Mouse (Mus musculus): ENCODE data around the gene Focad. TPM values are rescaled to one million over a fixed set of nuclear protein-coding genes. Genes with fewer than 3 reads are reported as not detected.

Gene Focad
- total RNA-seq, 1 experiment from 2014 or later = 5.7 TPM

GRCm38 (mm10) chr4:88276058-88276734 is 181.8 kb downstream of the Focad start:
- ATAC-seq (ENCODE audit: extremely low read depth, insufficient number of reproducible peaks, low FRiP score, poor library complexity, severe bottlenecking) = no peak

- no peak for ATAC-seq (ENCODE audit: extremely low read depth, insufficient number of reproducible peaks, low FRiP score, poor library complexity, severe bottlenecking)
These were observed 184.1 kb downstream of the Focad start for GRCm38 (mm10) chr4:88278524-88278923.

GRCm38 (mm10) chr4:88280536-88280935 is 186.1 kb downstream of the Focad start:
- ATAC-seq (ENCODE audit: extremely low read depth, insufficient number of reproducible peaks, low FRiP score, poor library complexity, severe bottlenecking) = no peak

GRCm38 (mm10) chr4:88295537-88295936 is 201.1 kb downstream of the Focad start:
- no peak for ATAC-seq (ENCODE audit: extremely low read depth, insufficient number of reproducible peaks, low FRiP score, poor library complexity, severe bottlenecking)

- ATAC-seq (ENCODE audit: extremely low read depth, insufficient number of reproducible peaks, low FRiP score, poor library complexity, severe bottlenecking) = no peak
These were observed 205.1 kb downstream of the Focad start for GRCm38 (mm10) chr4:88299551-88299950.

GRCm38 (mm10) chr4:88300832-88301621 is 206.6 kb downstream of the Focad start:
- ATAC-seq (ENCODE audit: extremely low read depth, insufficient number of reproducible peaks, low FRiP score, poor library complexity, severe bottlenecking) = no peak

GRCm38 (mm10) chr4:88302291-88302690 is 207.9 kb downstream of the Focad start:
- no peak for ATAC-seq (ENCODE audit: extremely low read depth, insufficient number of reproducible peaks, low FRiP score, poor library complexity, severe bottlenecking)

- ATAC-seq (ENCODE audit: extremely low read depth, insufficient number of reproducible peaks, low FRiP score, poor library complexity, severe bottlenecking) = no peak
These were observed 213.3 kb downstream of the Focad start for GRCm38 (mm10) chr4:88307691-88308090.

GRCm38 (mm10) chr4:88308342-88309116 is 214.1 kb downstream of the Focad start:
- ATAC-seq (ENCODE audit: extremely low read depth, insufficient number of reproducible peaks, low FRiP score, poor library complexity, severe bottlenecking) = no peak

GRCm38 (mm10) chr4:88309676-88310075 is 215.2 kb downstream of the Focad start:
- ATAC-seq (ENCODE audit: extremely low read depth, insufficient number of reproducible peaks, low FRiP score, poor library complexity, severe bottlenecking) = 0 out of 2 replicates have a peak, but pooled peaks have one; percentile 41

GRCm38 (mm10) chr4:88314898-88315297 is 220.5 kb downstream of the Focad start:
- ATAC-seq (ENCODE audit: extremely low read depth, insufficient number of reproducible peaks, low FRiP score, poor library complexity, severe bottlenecking) = no peak

GRCm38 (mm10) chr4:88320067-88320466 is 225.6 kb downstream of the Focad start:
- ATAC-seq (ENCODE audit: extremely low read depth, insufficient number of reproducible peaks, low FRiP score, poor library complexity, severe bottlenecking) = no peak

- no peak for ATAC-seq (ENCODE audit: extremely low read depth, insufficient number of reproducible peaks, low FRiP score, poor library complexity, severe bottlenecking)
These were observed 231.0 kb downstream of the Focad start for GRCm38 (mm10) chr4:88325392-88325791.

- ATAC-seq (ENCODE audit: extremely low read depth, insufficient number of reproducible peaks, low FRiP score, poor library complexity, severe bottlenecking) = no peak
These were observed 240.1 kb downstream of the Focad start for GRCm38 (mm10) chr4:88334533-88334932.

GRCm38 (mm10) chr4:88336753-88337152 is 242.3 kb downstream of the Focad start:
- ATAC-seq (ENCODE audit: extremely low read depth, insufficient number of reproducible peaks, low FRiP score, poor library complexity, severe bottlenecking) = no peak

GRCm38 (mm10) chr4:88337365-88337764 is 242.9 kb downstream of the Focad start:
- ATAC-seq (ENCODE audit: extremely low read depth, insufficient number of reproducible peaks, low FRiP score, poor library complexity, severe bottlenecking) = no peak

GRCm38 (mm10) chr4:88338130-88338529 is 243.7 kb downstream of the Focad start:
- no peak for ATAC-seq (ENCODE audit: extremely low read depth, insufficient number of reproducible peaks, low FRiP score, poor library complexity, severe bottlenecking)

GRCm38 (mm10) chr4:88344468-88344867 is 250.0 kb downstream of the Focad start:
- ATAC-seq (ENCODE audit: extremely low read depth, insufficient number of reproducible peaks, low FRiP score, poor library complexity, severe bottlenecking) = no peak

- ATAC-seq (ENCODE audit: extremely low read depth, insufficient number of reproducible peaks, low FRiP score, poor library complexity, severe bottlenecking) = no peak
These were observed 250.6 kb downstream of the Focad start for GRCm38 (mm10) chr4:88345065-88345464.

GRCm38 (mm10) chr4:88345938-88346337 is 251.5 kb downstream of the Focad start:
- no peak for ATAC-seq (ENCODE audit: extremely low read depth, insufficient number of reproducible peaks, low FRiP score, poor library complexity, severe bottlenecking)

Measured in neutrophil, adult 5-6 weeks (primary cell).